Mouse (Mus musculus): Measurements from ENCODE around the gene 5730596B20Rik. TPM values are rescaled to one million over a fixed set of nuclear protein-coding genes. Genes with fewer than 3 reads are reported as not detected.

5730596B20Rik gene
- polyA plus RNA-seq, 2 experiments from 2014 or later: not detected

- no peak for ATAC-seq
Observed at GRCm38 (mm10) chr6:52225612-52226568, 48.6 kb downstream of the 5730596B20Rik start.

DNA sequence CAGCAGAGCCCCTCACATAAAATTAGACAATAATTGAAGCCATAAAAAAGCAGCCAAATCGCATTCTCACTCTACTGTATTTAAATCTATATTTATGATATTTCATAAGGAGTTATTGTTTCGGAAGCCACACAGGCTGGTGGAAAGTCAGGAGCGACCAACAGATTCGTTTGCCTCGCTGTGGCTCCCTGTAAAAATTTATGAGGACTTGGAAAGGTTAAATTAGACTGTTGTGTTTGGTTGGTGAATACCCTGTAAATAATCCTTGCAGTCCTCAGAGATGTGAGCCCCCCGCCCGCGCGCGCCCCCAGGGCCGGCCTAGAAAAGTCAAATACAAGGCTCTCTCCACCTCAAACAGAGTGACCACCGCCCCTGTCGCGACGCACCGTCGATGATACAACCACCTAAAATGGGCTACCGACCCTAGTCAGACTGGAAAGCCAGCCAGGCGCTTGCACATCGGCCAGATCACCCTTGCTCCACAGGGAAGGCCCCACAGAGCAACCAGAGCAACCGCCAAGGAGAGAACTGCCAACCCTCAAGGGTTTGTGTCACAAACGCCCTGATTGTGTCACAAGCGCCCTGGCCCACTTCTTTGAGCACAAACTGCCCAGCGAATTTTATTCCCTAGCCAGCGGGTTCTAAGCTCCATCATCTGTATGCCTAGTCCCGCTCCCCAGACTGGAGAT is 49.4 kb downstream of the 5730596B20Rik start:
- ATAC-seq: no peak

GRCm38 (mm10) chr6:52227470-52228222 is 50.3 kb downstream of the 5730596B20Rik start:
- no peak for ATAC-seq

DNA sequence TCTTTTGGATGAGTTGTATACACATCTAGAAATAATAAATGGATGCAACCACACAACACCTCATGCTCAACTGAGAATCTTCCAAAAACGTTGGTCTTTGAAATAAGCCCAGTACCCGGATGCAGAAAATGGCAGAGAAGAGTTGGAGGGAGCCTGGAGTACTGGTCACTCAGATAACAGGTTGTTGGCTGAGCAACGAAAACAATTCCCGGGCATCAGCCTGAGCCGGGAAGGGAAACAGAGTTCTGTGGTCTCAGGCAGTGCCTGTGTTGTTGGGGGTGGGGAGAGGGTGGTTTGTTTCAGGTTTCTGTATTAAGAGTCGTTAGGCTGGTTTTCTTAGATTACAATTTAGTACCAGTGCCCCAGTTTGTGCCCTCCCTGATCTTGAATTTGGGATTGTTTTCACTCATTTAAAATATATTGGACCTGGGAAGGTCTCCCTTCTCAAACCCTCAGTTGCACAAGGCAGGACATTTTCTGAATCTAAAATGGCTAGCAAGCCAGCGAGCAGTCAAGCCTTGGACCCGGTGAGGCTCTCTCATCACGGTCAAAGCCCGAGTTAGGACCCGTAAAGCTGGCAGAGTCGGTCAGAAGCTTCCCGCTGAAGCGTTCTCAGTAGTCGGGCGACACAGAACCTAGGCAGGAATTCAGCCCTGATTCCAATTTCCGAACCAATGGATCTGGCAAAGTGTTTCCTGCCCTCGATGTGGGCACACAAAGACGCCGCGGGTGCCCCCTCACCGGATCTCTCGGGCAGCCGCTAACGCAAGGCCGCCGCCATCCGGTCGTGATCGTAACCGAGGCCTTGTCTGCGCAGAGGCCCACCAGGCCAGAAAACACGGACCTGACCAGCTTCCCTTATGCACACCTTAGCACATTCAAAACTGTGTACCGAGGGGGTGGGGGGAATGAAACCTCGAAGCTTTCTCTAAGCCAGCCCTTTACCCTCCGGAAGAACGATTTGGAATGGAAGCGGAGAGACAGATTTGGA is 51.5 kb downstream of the 5730596B20Rik start:
- ATAC-seq: no peak

- peak; percentile 31 for ATAC-seq
Observed at GRCm38 (mm10) chr6:52229558-52230416, 52.5 kb downstream of the 5730596B20Rik start.

Other genes starting within 250 kb of the 5730596B20Rik start
- gene Skap2, start 164.9 kb upstream of the 5730596B20Rik start, polyA plus RNA-seq (2017; shearing (Covaris generic)): 10 to 100 TPM; 18.8 to 22.7 TPM
- gene Hoxa1, start 19.2 kb upstream of the 5730596B20Rik start, polyA plus RNA-seq (2017; shearing (Covaris generic)): not detected
- gene Hoxa2, start 12.7 kb upstream of the 5730596B20Rik start, polyA plus RNA-seq (2017; shearing (Covaris generic)): not detected
- not detected for gene Hoxa4, start 14.3 kb downstream of the 5730596B20Rik start, polyA plus RNA-seq (2017; shearing (Covaris generic))
- gene Hoxa5, start 27.1 kb downstream of the 5730596B20Rik start, polyA plus RNA-seq (2017; shearing (Covaris generic)): not detected
- not detected for gene Hoxa6, start 31.2 kb downstream of the 5730596B20Rik start, polyA plus RNA-seq (2017; shearing (Covaris generic))
- under 1 TPM in 1 of 2 experiments, not detected in 1; 0.15 TPM for gene Hoxa3, start 35.8 kb downstream of the 5730596B20Rik start, polyA plus RNA-seq (2017; shearing (Covaris generic))
- not detected for gene Gm28308, start 35.8 kb downstream of the 5730596B20Rik start, polyA plus RNA-seq (2017; shearing (Covaris generic))
- not detected for gene Hoxa7, start 44.4 kb downstream of the 5730596B20Rik start, polyA plus RNA-seq (2017; shearing (Covaris generic))
- gene Hoxa9, start 53.6 kb downstream of the 5730596B20Rik start, polyA plus RNA-seq (2017; shearing (Covaris generic)): under 1 TPM in 1 of 2 experiments, not detected in 1; 0.17 TPM
- not detected for gene Hoxa10, start 63.4 kb downstream of the 5730596B20Rik start, polyA plus RNA-seq (2017; shearing (Covaris generic))
- not detected for gene Hoxa11, start 68.3 kb downstream of the 5730596B20Rik start, polyA plus RNA-seq (2017; shearing (Covaris generic))
- gene Hoxa13, start 83.4 kb downstream of the 5730596B20Rik start, polyA plus RNA-seq (2017; shearing (Covaris generic)): not detected
- gene Evx1, start 136.0 kb downstream of the 5730596B20Rik start, polyA plus RNA-seq (2017; shearing (Covaris generic)): not detected

Measured in CD4-positive, CD25-positive, alpha-beta regulatory T cell, adult 4 months (primary cell).